Mouse (Mus musculus) olfactory bulb, adult 2 months (tissue): ENCODE data around the gene Msrb3.

Experiments
- CTCF ChIP-seq: fragments of 200-500 bp; IDR thresholded peaks from 2 replicates; pipeline ENCODE4 v1.5.1; 2012; ENCODE audit warnings: low read depth, mild to moderate bottlenecking, low read length, moderate library complexity; ENCODE audit not compliant: insufficient read depth
- POLR2A ChIP-seq: fragments of 200-500 bp; IDR thresholded peaks from 2 replicates; pipeline ENCODE4 v1.6.1; 2012; ENCODE audit warnings: mild to moderate bottlenecking, low read depth, low read length, moderate library complexity; ENCODE audit not compliant: insufficient read depth

- no peak for TF ChIP-seq CTCF
- no peak for TF ChIP-seq POLR2A
Measured at GRCm38 (mm10) chr10:120847785-120848184, 51.1 kb downstream of the Msrb3 start.
